ENCODE assay signal across 9 mouse cellular contexts in the genomic region with DNA sequence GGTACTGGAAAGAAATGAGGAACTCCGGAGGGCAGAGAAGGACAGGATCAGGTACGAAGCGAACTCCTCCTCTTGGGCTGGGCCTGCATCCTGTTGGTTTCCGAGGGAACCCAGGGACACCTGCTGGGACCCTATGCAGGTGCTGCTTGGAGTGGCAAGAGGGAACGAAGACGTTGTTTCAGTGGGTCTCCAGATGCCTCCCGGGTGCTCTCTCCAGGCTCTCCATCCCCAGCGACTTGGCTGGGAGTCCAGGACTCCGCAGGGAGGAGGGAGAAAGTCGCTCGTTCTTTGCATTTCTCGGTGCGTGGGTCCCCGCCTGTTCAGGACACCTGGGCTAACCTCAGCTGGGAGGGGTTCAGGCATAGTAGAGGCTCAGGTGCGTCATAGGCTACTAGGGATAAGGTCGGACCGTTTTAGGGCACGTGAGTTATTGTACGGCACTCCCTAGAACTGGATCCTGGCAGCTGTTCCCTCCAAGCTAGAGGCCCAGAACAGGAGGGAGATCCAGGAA. TPM values are rescaled to one million over a fixed set of nuclear protein-coding genes. Genes with fewer than 3 reads are reported as not detected.
DNase-seq lines count a peak whose midpoint lies in the region; ATAC-seq lines count a peak whose summit lies in the region.
"Had no signal": no experiment of that assay in that cellular context is flagged by ENCODE, and none has a peak within 500 bp of the region (broad histone marks: within the 10 kb centered on the region; RNA-seq: fewer than 3 reads in every experiment).

No protein-coding gene starts in this region.

- no peaks in the 10 kb centered on the region for H3K36me3 ChIP-seq in heart, embryonic 14.5 days (ENCODE audit: control insufficient read depth, insufficient read depth, low read length)
- no peaks in the 10 kb centered on the region for H3K36me3 ChIP-seq in forebrain, embryonic 12.5 days (replicated peaks)
- no peaks in the 10 kb centered on the region for H3K36me3 ChIP-seq in kidney, embryonic 16.5 days (ENCODE audit: insufficient read depth, low read length)

- H3K9me3 ChIP-seq in heart, embryonic 14.5 days (ENCODE audit: control insufficient read depth, low read length) = no peaks in the 10 kb centered on the region
- H3K9me3 ChIP-seq in forebrain, embryonic 12.5 days = no peaks in the 10 kb centered on the region
- no peaks in the 10 kb centered on the region for H3K9me3 ChIP-seq in kidney, embryonic 16.5 days (ENCODE audit: low read length)

- H3K4me2 ChIP-seq in heart, embryonic 14.5 days (ENCODE audit: low read length) = peak overlapping the region; percentile 79
- peak overlapping the region; percentile 67 for H3K4me2 ChIP-seq in forebrain, embryonic 12.5 days
- H3K4me2 ChIP-seq in kidney, embryonic 16.5 days (replicated peaks; ENCODE audit: low read depth, low read length) = peak overlapping the region; percentile 88

- no peaks in the 10 kb centered on the region for H3K27me3 ChIP-seq in heart, embryonic 14.5 days (ENCODE audit: control insufficient read depth, insufficient read depth, low read length)
- peaks cover 33% of the 10 kb centered on the region for H3K27me3 ChIP-seq in forebrain, embryonic 12.5 days
- H3K27me3 ChIP-seq in kidney, embryonic 16.5 days (ENCODE audit: insufficient read depth, low read length) = no peaks in the 10 kb centered on the region
- H3K27me3 ChIP-seq: Patski had no signal

- H3K9ac ChIP-seq in heart, embryonic 14.5 days (ENCODE audit: low read length) = peak overlapping the region; percentile 36; the same call in 1 of the 2 replicates
- peak overlapping the region; percentile 27; the same call in 1 of the 2 replicates for H3K9ac ChIP-seq in forebrain, embryonic 12.5 days
- H3K9ac ChIP-seq in kidney, embryonic 16.5 days (replicated peaks; ENCODE audit: low read length) = peak overlapping the region; percentile 67

- H3K4me1 ChIP-seq in heart, embryonic 14.5 days (ENCODE audit: control insufficient read depth in 2 of 2, insufficient read depth in 2 of 2, low read length in 2 of 2) = peaks cover 5% of the 10 kb centered on the region in 2 experiments; a peak in 3 of 4 replicates
- peaks cover 14% of the 10 kb centered on the region for H3K4me1 ChIP-seq in forebrain, embryonic 12.5 days
- H3K4me1 ChIP-seq in kidney, embryonic 16.5 days (ENCODE audit: insufficient read depth, low read length) = peaks cover 14% of the 10 kb centered on the region

- 0 out of 2 replicates have a peak, but pooled peaks have one; percentile 26 for ATAC-seq in heart, embryonic 14.5 days (ENCODE audit: insufficient number of reproducible peaks, insufficient read depth, low FRiP score, low read depth)
- ATAC-seq in forebrain, embryonic 12.5 days (ENCODE audit: low FRiP score) = peak; percentile 41; the same call in 1 of the 2 replicates
- peak; percentile 80; the same call in 1 of the 2 replicates for ATAC-seq in kidney, embryonic 16.5 days (ENCODE audit: low FRiP score, low TSS enrichment)
- ATAC-seq: Patski had no signal

- WGBS in heart, embryonic 14.5 days = 4% methylated on average over 19 of the region's 19 CpGs
- WGBS in forebrain, embryonic 12.5 days = 4% methylated on average over 19 of the region's 19 CpGs
- 4% methylated on average over 19 of the region's 19 CpGs for WGBS in kidney, embryonic 16.5 days

- no peak for DNase-seq in heart, adult 9 months (ENCODE audit: low spot score in 2 of 2)
- peak; percentile 39 for DNase-seq in ZHBTc4 (ENCODE audit: low read depth, low spot score)
- DNase-seq in lung, postnatal 36 days = peak; percentile 51
- DNase-seq in testis, postnatal 10 days (ENCODE audit: low spot score) = peak; percentile 42
- DNase-seq in T-cell, adult 2 months (ENCODE audit: low spot score) = no peak

- no peak overlapping the region for H3K27ac ChIP-seq in heart, embryonic 14.5 days (replicated peaks in 1 of 2; ENCODE audit: control insufficient read depth in 1 of 2, insufficient read depth in 1 of 2, low read depth in 2 of 2, low read length in 2 of 2)
- H3K27ac ChIP-seq in forebrain, embryonic 12.5 days = no peak overlapping the region
- peak overlapping the region; percentile 45 for H3K27ac ChIP-seq in kidney, embryonic 16.5 days (ENCODE audit: low read length)

- H3K4me3 ChIP-seq in heart, embryonic 14.5 days (ENCODE audit: control insufficient read depth in 1 of 2, insufficient read depth in 1 of 2, low read depth in 1 of 2, low read length in 2 of 2) = peak overlapping the region; percentile 35 to 50
- H3K4me3 ChIP-seq in forebrain, embryonic 12.5 days (replicated peaks) = peak overlapping the region; percentile 34
- H3K4me3 ChIP-seq in kidney, embryonic 16.5 days (ENCODE audit: low read length) = peak overlapping the region; percentile 54

RNA-seq across cellular contexts. Expression of a gene that starts 0.4 kb away (rescaled TPM):
- 0.22 and 0.39 TPM in 2 replicates for polyA plus RNA-seq in heart, embryonic 14.5 days (2014; fragmentation: Nextera tagmentation; extraction: Ambion mirVana)
- polyA plus RNA-seq in forebrain, embryonic 12.5 days (2016; fragmentation: Nextera tagmentation; extraction: Ambion mirVana) = 0.29 and 0.36 TPM in 2 replicates
- polyA plus RNA-seq in kidney, embryonic 16.5 days (2015; fragmentation: Nextera tagmentation; extraction: Ambion mirVana) = 2.2 and 3.3 TPM in 2 replicates

RNA-seq across cellular contexts. Expression of a gene that starts 54.0 kb away (rescaled TPM):
- 17.3 and 17.6 TPM in 2 replicates for polyA plus RNA-seq in heart, embryonic 14.5 days (2014; fragmentation: Nextera tagmentation; extraction: Ambion mirVana)
- polyA plus RNA-seq in forebrain, embryonic 12.5 days (2016; fragmentation: Nextera tagmentation; extraction: Ambion mirVana) = 26.6 and 27.1 TPM in 2 replicates
- 30.1 and 31.0 TPM in 2 replicates for polyA plus RNA-seq in kidney, embryonic 16.5 days (2015; fragmentation: Nextera tagmentation; extraction: Ambion mirVana)

Comparison
In these comparisons a context has a peak if more than half of its experiments do, and no peak if none do; other contexts are left out.
1. ATAC-seq: peak in every context shown above with its lines; median percentile 80 in kidney, embryonic 16.5 days; 41 in forebrain, embryonic 12.5 days; 26 in heart, embryonic 14.5 days.
2. DNase-seq: peak in ZHBTc4 (single experiment), lung, postnatal 36 days (single experiment) and testis, postnatal 10 days (single experiment); none in heart, adult 9 months (0 of 2) and T-cell, adult 2 months (single experiment).
3. Peak in every context shown above with its lines, with median percentiles within 50 percentile points of each other: H3K4me2 ChIP-seq, H3K4me3 ChIP-seq and H3K9ac ChIP-seq.